Mouse (Mus musculus): ENCODE data around the gene Tmem203. TPM values are rescaled to one million over a fixed set of nuclear protein-coding genes. Genes with fewer than 3 reads are reported as not detected.

Gene Tmem203
- total RNA-seq, 2 experiments from 2014 or later: 35.1 to 35.8 TPM

DNA sequence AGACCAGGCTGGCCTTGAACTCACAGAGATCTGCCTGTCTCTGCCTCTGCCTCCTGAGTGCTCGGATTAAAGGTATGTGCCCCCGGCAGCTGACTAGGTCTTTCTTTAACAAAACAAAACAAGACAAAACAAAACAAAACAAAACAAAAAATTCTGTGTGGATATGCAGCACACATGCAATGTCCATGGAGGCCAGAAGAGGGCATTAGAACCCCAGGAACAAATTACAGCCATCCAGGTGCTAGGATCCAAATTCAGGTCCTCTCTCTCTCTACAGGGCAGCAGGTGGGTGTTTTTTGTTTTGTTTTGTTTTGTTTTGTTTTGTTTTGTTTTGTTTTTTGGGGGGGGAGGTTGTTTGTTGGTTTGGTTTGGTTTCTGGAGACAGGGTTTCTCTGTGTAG is 3.6 kb downstream of the Tmem203 start:
- TF ChIP-seq CTCF (conservative IDR thresholded peaks at IDR 0.05): peak; percentile 72
- Histone ChIP-seq H3K27ac (no peak overlapping the region), H3K4me3 (no peak overlapping the region)
- DNase-seq (ENCODE audit: low spot score in 2 of 2): no peak

- Histone ChIP-seq H3K27ac (peak overlapping the region; percentile 95), H3K4me3 (peak overlapping the region; percentile 95)
- TF ChIP-seq CTCF (conservative IDR thresholded peaks at IDR 0.05): no peak
- DNase-seq (ENCODE audit: low spot score in 2 of 2): no peak
These were observed 6.6 kb downstream of the Tmem203 start for GRCm38 (mm10) chr2:25261870-25262269.

DNA sequence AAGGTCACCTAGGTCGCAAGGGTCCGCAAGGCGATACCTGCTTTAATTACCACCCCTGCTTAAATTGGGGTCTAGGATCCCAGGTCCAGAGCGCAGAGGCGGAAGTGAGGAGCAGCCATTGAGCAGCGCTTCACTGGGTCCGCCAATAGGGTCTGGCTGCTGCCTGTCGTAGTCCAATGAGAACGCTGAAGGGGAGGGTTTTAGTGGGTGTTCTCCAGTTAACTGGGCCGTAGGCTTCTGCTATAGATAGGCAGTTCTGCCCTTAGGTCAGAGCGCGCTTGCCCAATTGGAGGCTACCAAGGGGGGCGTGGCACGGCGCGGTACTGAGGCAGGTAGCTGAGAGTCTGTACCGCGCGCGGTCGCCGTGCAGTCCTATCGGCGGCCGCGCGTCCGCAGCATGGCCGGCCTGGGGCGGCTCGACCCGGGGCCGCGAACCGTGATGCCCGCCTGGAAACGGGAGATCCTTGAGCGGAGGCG is 7.1 kb downstream of the Tmem203 start, which contains the start of gene Tprn:
Tprn (plus strand) TSS at position 328 of the 477 bp plus-strand sequence.
- H3K4me3 ChIP-seq: peak within 1 kb of the TSS; percentile 95
- DNase-seq (ENCODE audit: low spot score in 2 of 2): peak; percentile 91 to 97
- peak; percentile 49 for TF ChIP-seq CTCF (conservative IDR thresholded peaks at IDR 0.05)
- peak within 1 kb of the TSS; percentile 95 for H3K27ac ChIP-seq

GRCm38 (mm10) chr2:25262795-25263622 is 7.8 kb downstream of the Tmem203 start:
- no peak for TF ChIP-seq CTCF (conservative IDR thresholded peaks at IDR 0.05)
- peak overlapping the region; percentile 88 for H3K27ac ChIP-seq
- DNase-seq (ENCODE audit: low spot score in 2 of 2): no peak
- H3K4me3 ChIP-seq: peak overlapping the region; percentile 95

GRCm38 (mm10) chr2:25263623-25264285 is 8.5 kb downstream of the Tmem203 start:
- Histone ChIP-seq H3K27ac (peak overlapping the region; percentile 88), H3K4me3 (peak overlapping the region; percentile 95)
- no peak for TF ChIP-seq CTCF (conservative IDR thresholded peaks at IDR 0.05)
- no peak for DNase-seq (ENCODE audit: low spot score in 2 of 2)

GRCm38 (mm10) chr2:25264286-25264660 is 9.0 kb downstream of the Tmem203 start:
- peak overlapping the region; percentile 95 for H3K4me3 ChIP-seq
- TF ChIP-seq CTCF (conservative IDR thresholded peaks at IDR 0.05): no peak
- peak overlapping the region; percentile 88 for H3K27ac ChIP-seq
- DNase-seq (ENCODE audit: low spot score in 2 of 2): no peak

DNA sequence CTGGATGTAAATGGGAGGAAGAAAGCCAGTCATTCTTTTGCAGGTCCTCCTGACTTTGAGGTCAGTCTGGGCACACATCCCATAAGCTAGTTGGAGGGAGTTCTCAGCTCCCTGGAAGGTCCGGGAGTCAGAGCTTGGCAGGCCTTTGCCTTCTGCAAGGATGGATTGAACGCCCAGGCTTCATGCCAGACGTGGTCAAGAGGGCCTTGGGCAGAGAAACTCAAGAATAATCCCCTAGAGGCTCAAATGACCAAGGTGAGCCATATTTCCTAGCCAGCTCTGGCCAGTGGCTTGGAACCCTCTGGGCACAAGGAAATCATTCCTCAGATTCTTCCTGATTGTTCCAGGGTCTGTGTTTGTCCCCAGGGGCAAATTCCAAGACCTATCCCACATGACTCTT is 9.6 kb downstream of the Tmem203 start:
- Histone ChIP-seq H3K4me3 (peak overlapping the region; percentile 95), H3K27ac (peak overlapping the region; percentile 88)
- no peak for TF ChIP-seq CTCF (conservative IDR thresholded peaks at IDR 0.05)
- no peak for DNase-seq (ENCODE audit: low spot score in 2 of 2)

GRCm38 (mm10) chr2:25265897-25266656 is 10.8 kb downstream of the Tmem203 start:
- DNase-seq (ENCODE audit: low spot score in 2 of 2): peak in 1 of 2 experiments; percentile 30
- Histone ChIP-seq H3K4me3 (peak overlapping the region; percentile 34), H3K27ac (peak overlapping the region; percentile 88)
- TF ChIP-seq CTCF (conservative IDR thresholded peaks at IDR 0.05): no peak

DNA sequence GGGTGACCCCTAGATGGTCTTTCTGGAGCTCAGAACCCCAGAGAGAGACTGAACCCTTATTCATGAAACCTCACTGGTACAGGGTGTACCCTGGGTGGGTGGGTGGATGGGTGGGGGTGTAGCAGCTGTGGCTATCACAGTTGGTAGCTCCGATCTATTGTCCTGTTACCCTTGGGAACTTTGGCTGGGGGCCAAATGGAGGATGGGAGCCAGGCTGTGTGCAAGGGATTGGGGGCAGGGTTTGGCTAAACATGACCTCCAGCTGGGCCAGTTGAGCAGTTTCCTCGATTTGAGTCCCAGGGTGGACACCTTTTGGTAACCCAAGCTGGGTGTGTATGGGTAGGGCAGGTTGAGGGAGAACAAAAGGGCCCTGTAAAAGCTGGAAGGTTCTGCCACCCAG is 11.5 kb downstream of the Tmem203 start:
- TF ChIP-seq CTCF (conservative IDR thresholded peaks at IDR 0.05): no peak
- Histone ChIP-seq H3K4me3 (peak overlapping the region; percentile 34), H3K27ac (peak overlapping the region; percentile 88)
- peak; percentile 52 to 62 for DNase-seq (ENCODE audit: low spot score in 2 of 2)

GRCm38 (mm10) chr2:25267241-25267640 is 12.0 kb downstream of the Tmem203 start:
- Histone ChIP-seq H3K4me3 (no peak overlapping the region), H3K27ac (peak overlapping the region; percentile 88)
- peak; percentile 34 to 38 for DNase-seq (ENCODE audit: low spot score in 2 of 2)
- TF ChIP-seq CTCF (conservative IDR thresholded peaks at IDR 0.05): no peak

DNA sequence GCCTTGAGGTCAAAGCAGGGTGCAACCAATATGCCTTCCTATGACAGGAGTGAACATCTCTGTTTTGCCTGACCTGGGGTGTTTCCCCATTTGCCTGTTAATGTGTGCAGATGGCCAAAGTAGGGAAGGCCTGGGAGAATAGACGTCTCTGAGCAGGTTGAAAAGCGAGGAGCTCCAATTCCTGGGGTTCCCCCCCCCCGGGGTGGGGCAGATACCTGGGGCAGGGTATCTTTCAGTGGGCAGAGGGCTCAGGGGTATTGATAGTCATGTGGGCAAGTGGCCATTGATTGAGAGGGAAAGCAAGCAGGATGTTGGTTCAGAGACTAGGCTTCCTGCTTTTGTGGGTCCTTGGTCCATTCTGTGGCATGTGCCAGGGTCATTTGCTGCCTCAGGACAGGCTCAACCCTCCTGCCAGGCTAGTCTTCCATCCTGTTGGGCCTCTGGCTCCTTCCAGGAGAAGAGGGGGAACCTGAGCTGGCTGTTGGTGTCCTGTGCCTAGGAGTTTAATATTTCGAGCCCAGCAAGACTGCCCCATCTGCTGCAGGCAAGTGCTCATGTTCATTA is 12.6 kb downstream of the Tmem203 start:
- Histone ChIP-seq H3K4me3 (no peak overlapping the region; the same call in 1 of the 2 replicates), H3K27ac (peak overlapping the region; percentile 88)
- no peak for DNase-seq (ENCODE audit: low spot score in 2 of 2)
- TF ChIP-seq CTCF (conservative IDR thresholded peaks at IDR 0.05): no peak

GRCm38 (mm10) chr2:25271827-25272511 is 16.7 kb downstream of the Tmem203 start, which contains the start of the genes Ssna1 and Anapc2:
TSS of gene Ssna1 (minus strand) at chr2:25272438.
TSS of gene Anapc2 (plus strand) at chr2:25272478.
- TF ChIP-seq CTCF (conservative IDR thresholded peaks at IDR 0.05): peak; percentile 60
- peak within 1 kb of the TSS; percentile 89 for H3K27ac ChIP-seq
- DNase-seq (ENCODE audit: low spot score in 2 of 2): peak; percentile 95 to 98
- H3K4me3 ChIP-seq: peak within 1 kb of the TSS; percentile 96
